Mouse (Mus musculus) kidney, postnatal 0 days (tissue): ENCODE data around the gene Pdlim7. TPM values are rescaled to one million over a fixed set of nuclear protein-coding genes. Genes with fewer than 3 reads are reported as not detected.

ENCODE experiments used
- ATAC-seq: fragments of 200-750 bp; cut with Nextera tagmentation; replicated peaks from 2 replicates; pipeline ENCODE4 v1.8.0; 2017; ENCODE audit warnings: low read depth, moderate number of reproducible peaks, moderate TSS enrichment, moderate library complexity; ENCODE audit not compliant: low FRiP score
- DNase-seq: peaks from one replicate; pipeline ENCODE4 v3.0.0-alpha.2; 2016; ENCODE audit warnings: low spot score
- H3K27ac ChIP-seq: fragments of 300-500 bp; sonication (generic); 2 replicates; pipeline ENCODE4 v1.5.1; 2014; ENCODE audit warnings: mild to moderate bottlenecking
- H3K27me3 ChIP-seq: fragments of 300-500 bp; sonication (generic); 2 replicates; pipeline ENCODE4 v1.6.1; 2014; ENCODE audit warnings: low read length, mixed read lengths; ENCODE audit not compliant: insufficient read depth
- H3K36me3 ChIP-seq: fragments of 300-500 bp; sonication (generic); 2 replicates; pipeline ENCODE4 v1.6.1; 2014; ENCODE audit warnings: low read length, mixed read lengths; ENCODE audit not compliant: insufficient read depth
- H3K4me1 ChIP-seq: fragments of 300-500 bp; sonication (generic); replicated peaks from 2 replicates; pipeline ENCODE4 v1.6.1; 2014; ENCODE audit warnings: antibody characterized with exemption, low read length, mixed read lengths; ENCODE audit not compliant: insufficient read depth
- H3K4me2 ChIP-seq: fragments of 300-500 bp; sonication (generic); 2 replicates; pipeline ENCODE4 v1.6.1; 2014; ENCODE audit warnings: mild to moderate bottlenecking, low read length, moderate library complexity, mixed read lengths
- H3K4me3 ChIP-seq: fragments of 300-500 bp; sonication (generic); replicated peaks from 2 replicates; pipeline ENCODE4 v1.5.1; 2014; ENCODE audit warnings: low read depth, low read length
- H3K9ac ChIP-seq: fragments of 300-500 bp; sonication (generic); 2 replicates; pipeline ENCODE4 v1.6.1; 2014; ENCODE audit warnings: low read depth, low read length
- H3K9me3 ChIP-seq: fragments of 300-500 bp; sonication (generic); replicated peaks from 2 replicates; pipeline ENCODE4 v1.6.1; 2016; ENCODE audit warnings: low read length, inconsistent platforms, mixed read lengths
- CTCF ChIP-seq: IDR thresholded peaks from 2 replicates; pipeline ENCODE4 v1.5.1; 2016; ENCODE audit warnings: antibody characterized with exemption, low read depth, mild to moderate bottlenecking, moderate library complexity
- WGBS: fragments of 180-500 bp; shearing (Covaris S2); extraction: QIAGEN DNeasy Blood & Tissue Kit; methylation state at CpG from one replicate; pipeline ENCODE4 v1.1.7; 2014; 5-methylcytosine and 5-hydroxymethylcytosine counted together
- polyA plus RNA-seq: library from polyadenylated mRNA; unstranded; fragments of >200 nt; fragmentation: Nextera tagmentation; extraction: Ambion mirVana; gene quantifications from 2 replicates; pipeline ENCODE4 v1.2.1, GENCODE M21; 2015

The Pdlim7 gene
- 112 and 124 TPM in 2 replicates for polyA plus RNA-seq

- peaks cover 22% of the 10 kb centered on the region for H3K4me1 ChIP-seq
- peaks cover 5% of the 10 kb centered on the region; the same call in 1 of the 2 replicates for H3K27me3 ChIP-seq
- no peaks in the 10 kb centered on the region for H3K9me3 ChIP-seq
- H3K9ac ChIP-seq: peak within 1 kb of the TSS; percentile 82
- DNase-seq: peak; percentile 91
- peak; percentile 79 for ATAC-seq
- TF ChIP-seq CTCF: peak; percentile 87
- H3K27ac ChIP-seq: peak within 1 kb of the TSS; percentile 86
- H3K4me3 ChIP-seq: peak within 1 kb of the TSS; percentile 90
- WGBS: under 1% methylated on average over 54 of the region's 55 CpGs
- H3K36me3 ChIP-seq: peaks cover 6% of the 10 kb centered on the region; the same call in 1 of the 2 replicates
- H3K4me2 ChIP-seq: peak within 1 kb of the TSS; percentile 89
These were observed at the start of gene Pdlim7 for GRCm38 (mm10) chr13:55513111-55513748. Gene Pdlim7 (minus strand): TSS chr13:55513676.

- Histone ChIP-seq H3K4me2 (no peak overlapping the region), H3K9me3 (no peaks in the 10 kb centered on the region), H3K36me3 (peaks cover 24% of the 10 kb centered on the region), H3K27ac (peak overlapping the region; percentile 42; the same call in 1 of the 2 replicates), H3K4me3 (no peak overlapping the region), H3K4me1 (no peaks in the 10 kb centered on the region), H3K9ac (no peak overlapping the region), H3K27me3 (no peaks in the 10 kb centered on the region)
- WGBS: 66% methylated on average over 6 of the region's 6 CpGs
- no peak for TF ChIP-seq CTCF
- DNase-seq (no peak), ATAC-seq (no peak)
These were observed 44.0 kb upstream of the Pdlim7 start for GRCm38 (mm10) chr13:55557499-55557898.

DNA sequence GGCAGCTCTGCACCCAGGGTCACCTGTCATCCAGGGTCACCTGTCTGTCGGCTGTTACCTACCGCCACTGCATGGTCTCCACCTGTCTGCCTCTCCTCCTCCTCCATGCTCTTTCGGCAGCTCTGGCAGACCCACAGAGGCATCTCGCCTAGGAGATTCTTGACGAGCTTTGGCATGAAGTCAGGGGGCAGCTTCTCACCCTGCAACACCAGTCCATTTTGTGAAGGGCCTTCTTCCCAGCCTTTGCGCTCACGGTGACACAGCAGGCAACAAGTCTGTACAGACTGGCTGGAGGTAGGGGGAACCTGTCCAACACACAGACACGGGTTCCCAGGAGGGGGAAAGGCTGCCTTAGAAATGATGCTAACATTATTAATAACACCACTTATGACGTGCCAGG is 42.4 kb upstream of the Pdlim7 start:
- H3K27me3 ChIP-seq: no peaks in the 10 kb centered on the region
- no peaks in the 10 kb centered on the region for H3K9me3 ChIP-seq
- DNase-seq: no peak
- no peak overlapping the region for H3K9ac ChIP-seq
- no peak for TF ChIP-seq CTCF
- peaks cover 30% of the 10 kb centered on the region for H3K36me3 ChIP-seq
- no peak overlapping the region for H3K27ac ChIP-seq
- no peak overlapping the region for H3K4me3 ChIP-seq
- no peak overlapping the region for H3K4me2 ChIP-seq
- H3K4me1 ChIP-seq: no peaks in the 10 kb centered on the region
- 86% methylated on average over 9 of the region's 9 CpGs for WGBS
- ATAC-seq: no peak

DNA sequence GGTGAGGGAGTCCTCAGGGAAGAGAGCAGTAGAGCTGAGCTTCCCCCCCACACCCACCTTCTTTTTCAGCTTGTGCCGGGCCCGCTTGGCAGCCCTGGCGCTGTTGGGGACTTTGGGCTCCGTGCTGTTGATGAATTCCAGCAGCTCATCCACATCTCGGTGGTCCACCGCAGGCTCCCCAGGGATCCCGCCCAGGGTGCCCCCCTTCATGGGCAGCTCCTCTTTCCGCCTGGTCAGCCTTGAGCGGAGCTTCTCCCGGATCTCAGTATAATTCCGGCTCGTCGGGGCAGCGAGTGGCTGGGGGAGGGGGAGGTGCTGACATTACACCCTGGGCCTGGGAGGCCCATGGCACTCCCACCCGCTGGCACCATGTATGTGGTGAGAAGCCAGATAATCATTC is 35.6 kb upstream of the Pdlim7 start:
- no peaks in the 10 kb centered on the region for H3K27me3 ChIP-seq
- DNase-seq (peak; percentile 23), ATAC-seq (peak; percentile 46)
- no peak overlapping the region for H3K27ac ChIP-seq
- no peak for TF ChIP-seq CTCF
- 68% methylated on average over 15 of the region's 15 CpGs for WGBS
- H3K4me3 ChIP-seq: no peak overlapping the region
- H3K4me1 ChIP-seq: no peaks in the 10 kb centered on the region
- no peak overlapping the region for H3K4me2 ChIP-seq
- no peaks in the 10 kb centered on the region for H3K9me3 ChIP-seq
- peaks cover 33% of the 10 kb centered on the region for H3K36me3 ChIP-seq
- H3K9ac ChIP-seq: no peak overlapping the region

DNA sequence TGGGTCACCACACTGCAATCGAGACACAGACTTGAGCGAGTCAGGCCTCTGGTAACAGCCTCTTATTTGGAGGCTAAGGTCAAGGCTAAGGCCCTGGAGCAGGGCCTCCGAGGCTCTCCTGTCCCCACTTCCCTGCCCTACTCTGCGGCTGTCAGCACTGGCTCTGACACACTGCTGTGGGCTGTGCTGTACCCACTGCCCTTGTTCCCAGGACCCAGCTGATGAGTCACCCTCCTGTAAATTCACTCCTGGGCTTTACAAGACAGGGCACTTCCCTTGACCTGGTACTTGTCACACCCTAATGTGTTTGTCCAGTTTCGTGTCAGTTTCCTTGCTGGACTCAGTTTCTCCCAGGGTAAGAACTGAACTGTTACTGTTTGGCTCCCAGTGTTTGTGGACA is 35.0 kb upstream of the Pdlim7 start:
- ATAC-seq: no peak
- 74% methylated on average over 5 of the region's 5 CpGs for WGBS
- Histone ChIP-seq H3K27ac (no peak overlapping the region), H3K36me3 (peaks cover 29% of the 10 kb centered on the region), H3K4me2 (no peak overlapping the region), H3K4me1 (no peaks in the 10 kb centered on the region), H3K9me3 (no peaks in the 10 kb centered on the region), H3K27me3 (no peaks in the 10 kb centered on the region), H3K9ac (no peak overlapping the region), H3K4me3 (no peak overlapping the region)
- no peak for TF ChIP-seq CTCF
- no peak for DNase-seq

- Histone ChIP-seq H3K27me3 (no peaks in the 10 kb centered on the region), H3K4me3 (no peak overlapping the region), H3K4me1 (no peaks in the 10 kb centered on the region), H3K36me3 (peaks cover 34% of the 10 kb centered on the region), H3K27ac (no peak overlapping the region), H3K9me3 (no peaks in the 10 kb centered on the region), H3K9ac (no peak overlapping the region), H3K4me2 (no peak overlapping the region)
- TF ChIP-seq CTCF: no peak
- DNase-seq: no peak
- no peak for ATAC-seq
- 94% methylated on average over 2 of the region's 2 CpGs for WGBS
These were observed 34.4 kb upstream of the Pdlim7 start for GRCm38 (mm10) chr13:55547916-55548315.

GRCm38 (mm10) chr13:55544792-55545191 is 31.3 kb upstream of the Pdlim7 start:
- H3K27me3 ChIP-seq: no peaks in the 10 kb centered on the region
- ATAC-seq: no peak
- H3K4me3 ChIP-seq: no peak overlapping the region
- H3K4me1 ChIP-seq: no peaks in the 10 kb centered on the region
- DNase-seq: no peak
- H3K36me3 ChIP-seq: peaks cover 57% of the 10 kb centered on the region
- H3K9me3 ChIP-seq: no peaks in the 10 kb centered on the region
- no peak overlapping the region for H3K27ac ChIP-seq
- TF ChIP-seq CTCF: no peak
- H3K9ac ChIP-seq: no peak overlapping the region
- WGBS: 88% methylated on average over 6 of the region's 6 CpGs
- H3K4me2 ChIP-seq: no peak overlapping the region
